Mouse (Mus musculus) heart, postnatal 36 days (tissue): Measurements from ENCODE around the gene Arvcf. TPM values are rescaled to one million over a fixed set of nuclear protein-coding genes. Genes with fewer than 3 reads are reported as not detected.

Experiments
- DNase-seq, 2 experiments: peaks; one replicate each; pipeline ENCODE4 v3.0.0; 2021 to 2022
- intact Hi-C: fragments of 180-260 bp; cut with DNase I; formaldehyde crosslinking; loops from one replicate; pipeline ENCODE4 v1.15.1; 2025
- total RNA-seq, 2 experiments: library from RNA; stranded (reverse); gene quantifications; 2 replicates each; pipeline ENCODE4 v1.2.3; 2021

Arvcf gene
- total RNA-seq, 2 experiments from 2014 or later = 21.1 to 25.6 TPM

- no peak for DNase-seq
- intact Hi-C loops = loop anchor here (5.0 kb wide), 1 partner anchor 78 kb away; the partner anchor contains the start of genes Arvcf and Tango2
Measured at GRCm38 (mm10) chr16:18425475-18426214, 77.7 kb downstream of the Arvcf start.

- peak; percentile 78 to 88 for DNase-seq
- intact Hi-C loops = loop anchor here (5.0 kb wide), 1 partner anchor 79 kb away; the partner anchor contains the start of genes Arvcf and Tango2
Measured at GRCm38 (mm10) chr16:18426215-18426791, 78.3 kb downstream of the Arvcf start, which contains the start of gene Txnrd2. Txnrd2 (plus strand) TSS chr16:18426384.

GRCm38 (mm10) chr16:18426802-18427280, 78.9 kb downstream of the Arvcf start, which contains the start of gene Comt:
Comt (minus strand) TSS chr16:18426852.
- DNase-seq = no peak
- intact Hi-C loops = loop anchor here (5.0 kb wide), 1 partner anchor 80 kb away; the partner anchor contains the start of genes Arvcf and Tango2

GRCm38 (mm10) chr16:18428011-18428515, 80.1 kb downstream of the Arvcf start:
- no peak for DNase-seq
- intact Hi-C loops = loop anchor here (5.0 kb wide), 1 partner anchor 81 kb away; the partner anchor contains the start of genes Arvcf and Tango2

- no peak for DNase-seq
- intact Hi-C loops = loop anchor here (5.0 kb wide), 1 partner anchor 81 kb away; the partner anchor contains the start of genes Arvcf and Tango2
Measured at GRCm38 (mm10) chr16:18428516-18429042, 80.6 kb downstream of the Arvcf start.

GRCm38 (mm10) chr16:18429641-18430040, 81.7 kb downstream of the Arvcf start:
- no peak for DNase-seq
- intact Hi-C loops = loop anchor here (5.0 kb wide), 1 partner anchor 82 kb away; the partner anchor contains the start of genes Arvcf and Tango2

- intact Hi-C loops = no loop called here
- DNase-seq = no peak
Measured at GRCm38 (mm10) chr16:18430641-18431212, 82.7 kb downstream of the Arvcf start.

GRCm38 (mm10) chr16:18433341-18433920, 85.4 kb downstream of the Arvcf start:
- intact Hi-C loops = no loop called here
- no peak for DNase-seq

GRCm38 (mm10) chr16:18436128-18436527, 88.1 kb downstream of the Arvcf start:
- DNase-seq = no peak
- intact Hi-C loops = no loop called here

GRCm38 (mm10) chr16:18443385-18443841, 95.4 kb downstream of the Arvcf start:
- intact Hi-C loops = loop anchor here (1.0 to 10.0 kb wide), 3 partner anchors 174 to 371 kb away; partner anchors contain the start of genes Cdc45 and Ufd1
- DNase-seq = peak; percentile 95 to 99

GRCm38 (mm10) chr16:18447243-18447642, 99.3 kb downstream of the Arvcf start:
- no peak for DNase-seq
- intact Hi-C loops = loop anchor here (10.0 kb wide), 1 partner anchor 368 kb away; the partner anchor contains the start of genes Cdc45 and Ufd1

GRCm38 (mm10) chr16:18448104-18448503, 100.1 kb downstream of the Arvcf start:
- intact Hi-C loops = loop anchor here (10.0 kb wide), 1 partner anchor 367 kb away; the partner anchor contains the start of genes Cdc45 and Ufd1
- DNase-seq = no peak

GRCm38 (mm10) chr16:18449005-18449404, 101.0 kb downstream of the Arvcf start:
- intact Hi-C loops = loop anchor here (10.0 kb wide), 1 partner anchor 366 kb away; the partner anchor contains the start of genes Cdc45 and Ufd1
- DNase-seq = no peak

GRCm38 (mm10) chr16:18451486-18452181, 103.7 kb downstream of the Arvcf start:
- no peak for DNase-seq
- intact Hi-C loops = no loop called here

- intact Hi-C loops = no loop called here
- DNase-seq = no peak
Measured at GRCm38 (mm10) chr16:18452361-18452862, 104.4 kb downstream of the Arvcf start.

GRCm38 (mm10) chr16:18453846-18454245, 105.9 kb downstream of the Arvcf start:
- no peak for DNase-seq
- intact Hi-C loops = no loop called here

- intact Hi-C loops = no loop called here
- no peak for DNase-seq
Measured at GRCm38 (mm10) chr16:18455407-18455806, 107.4 kb downstream of the Arvcf start.
